Mouse (Mus musculus) lung, embryonic 16.5 days (tissue): Measurements from ENCODE around the gene Cav1. TPM values are rescaled to one million over a fixed set of nuclear protein-coding genes. Genes with fewer than 3 reads are reported as not detected.

Experiments
- ATAC-seq: fragments of 200-750 bp; cut with Nextera tagmentation; 2 replicates; pipeline ENCODE4 v1.8.0; 2017; ENCODE audit warnings: low read depth, mild to moderate bottlenecking, moderate library complexity
- H3K27ac ChIP-seq: fragments of 300-500 bp; sonication (generic); 2 replicates; pipeline ENCODE4 v1.5.1; 2014; ENCODE audit warnings: mild to moderate bottlenecking, control low read depth, low read length
- H3K27me3 ChIP-seq: fragments of 300-500 bp; sonication (generic); 2 replicates; pipeline ENCODE4 v1.6.1; 2014; ENCODE audit warnings: low read depth, low read length, mixed read lengths; ENCODE audit not compliant: control insufficient read depth, insufficient read depth
- H3K36me3 ChIP-seq: fragments of 300-500 bp; sonication (generic); 2 replicates; pipeline ENCODE4 v1.6.1; 2014; ENCODE audit warnings: low read length; ENCODE audit not compliant: control insufficient read depth, insufficient read depth
- H3K4me1 ChIP-seq: fragments of 300-500 bp; sonication (generic); replicated peaks from 2 replicates; pipeline ENCODE4 v1.6.1; 2014; ENCODE audit warnings: low read length, mixed read lengths; ENCODE audit not compliant: control insufficient read depth, insufficient read depth
- H3K4me2 ChIP-seq: fragments of 300-500 bp; sonication (generic); 2 replicates; pipeline ENCODE4 v1.6.1; 2014; ENCODE audit warnings: low read depth, low read length, control low read depth
- H3K4me3 ChIP-seq: fragments of 300-500 bp; sonication (generic); 2 replicates; pipeline ENCODE4 v1.5.1; 2014; ENCODE audit warnings: mild to moderate bottlenecking, low read length, control low read depth
- H3K9ac ChIP-seq: fragments of 300-500 bp; sonication (generic); 2 replicates; pipeline ENCODE4 v1.6.1; 2014; ENCODE audit warnings: low read length, control low read depth
- H3K9me3 ChIP-seq: fragments of 300-500 bp; sonication (generic); 2 replicates; pipeline ENCODE4 v1.6.1; 2016; ENCODE audit warnings: low read length; ENCODE audit not compliant: control insufficient read depth
- WGBS: fragments of 180-500 bp; shearing (Covaris S2); extraction: QIAGEN DNeasy Blood & Tissue Kit; methylation state at CpG from one replicate; pipeline ENCODE4 v1.1.7; 2014; 5-methylcytosine and 5-hydroxymethylcytosine counted together
- polyA plus RNA-seq: library from polyadenylated mRNA; unstranded; fragments of >200 nt; fragmentation: Nextera tagmentation; extraction: Ambion mirVana; gene quantifications from 2 replicates; pipeline ENCODE4 v1.2.1, GENCODE M21; 2015

Cav1 gene
- polyA plus RNA-seq, 1 experiment from 2014 or later: 664 TPM

DNA sequence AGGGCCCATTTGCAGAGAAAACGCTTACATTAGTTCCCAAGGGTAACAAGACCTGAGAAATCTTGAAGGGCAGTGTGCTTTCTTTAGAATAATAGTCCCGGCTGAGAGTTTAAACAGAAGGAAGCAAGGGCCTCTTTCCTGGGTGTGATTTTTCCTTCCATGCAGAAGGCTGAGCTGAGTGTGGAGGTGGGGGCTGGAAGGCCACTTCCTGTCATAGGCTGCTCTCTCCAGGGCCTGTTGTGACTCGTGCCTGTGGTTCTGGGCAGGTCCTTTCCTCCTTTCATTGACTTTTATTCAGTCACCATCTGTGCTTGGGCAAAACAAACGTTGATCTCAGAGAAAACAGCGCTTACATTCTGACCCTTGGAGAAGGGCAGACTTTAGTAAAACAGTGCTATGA is 24.0 kb upstream of the Cav1 start:
- no peaks in the 10 kb centered on the region for H3K9me3 ChIP-seq
- H3K4me2 ChIP-seq: peak overlapping the region; percentile 72
- peaks cover 2% of the 10 kb centered on the region; the same call in 1 of the 2 replicates for H3K36me3 ChIP-seq
- ATAC-seq: peak; percentile 45
- H3K9ac ChIP-seq: peak overlapping the region; percentile 79
- WGBS: 14% methylated on average over 5 of the region's 5 CpGs
- H3K27me3 ChIP-seq: no peaks in the 10 kb centered on the region
- peak overlapping the region; percentile 94 for H3K27ac ChIP-seq
- H3K4me3 ChIP-seq: peak overlapping the region; percentile 62
- H3K4me1 ChIP-seq: peaks cover 24% of the 10 kb centered on the region

DNA sequence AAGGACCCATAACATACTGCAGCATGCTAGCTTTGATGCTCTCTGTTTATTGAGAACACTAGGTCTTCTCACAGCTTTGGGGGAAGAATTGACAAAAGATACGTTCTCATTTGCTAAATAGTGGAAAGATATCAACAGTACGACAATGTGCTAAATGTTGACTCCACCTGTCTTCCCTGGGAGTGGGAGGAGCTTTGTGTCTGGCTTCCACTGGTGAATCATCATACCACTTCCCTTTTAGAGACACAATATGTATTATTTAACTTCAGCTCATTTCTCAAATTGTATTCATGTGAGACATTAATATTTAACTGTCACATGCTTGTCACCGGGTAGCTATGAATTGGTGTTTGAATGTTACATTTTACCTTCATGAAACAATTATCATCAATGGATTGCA is 22.3 kb upstream of the Cav1 start:
- H3K9ac ChIP-seq: no peak overlapping the region
- peaks cover 24% of the 10 kb centered on the region for H3K4me1 ChIP-seq
- no peak overlapping the region for H3K27ac ChIP-seq
- H3K27me3 ChIP-seq: no peaks in the 10 kb centered on the region
- no peaks in the 10 kb centered on the region for H3K9me3 ChIP-seq
- H3K4me2 ChIP-seq: 0 out of 2 replicates have a peak overlapping the region, but pooled peaks have one; percentile 8
- 55% methylated on average over 3 of the region's 3 CpGs for WGBS
- no peak overlapping the region for H3K4me3 ChIP-seq
- peaks cover 2% of the 10 kb centered on the region; the same call in 1 of the 2 replicates for H3K36me3 ChIP-seq
- ATAC-seq: no peak

DNA sequence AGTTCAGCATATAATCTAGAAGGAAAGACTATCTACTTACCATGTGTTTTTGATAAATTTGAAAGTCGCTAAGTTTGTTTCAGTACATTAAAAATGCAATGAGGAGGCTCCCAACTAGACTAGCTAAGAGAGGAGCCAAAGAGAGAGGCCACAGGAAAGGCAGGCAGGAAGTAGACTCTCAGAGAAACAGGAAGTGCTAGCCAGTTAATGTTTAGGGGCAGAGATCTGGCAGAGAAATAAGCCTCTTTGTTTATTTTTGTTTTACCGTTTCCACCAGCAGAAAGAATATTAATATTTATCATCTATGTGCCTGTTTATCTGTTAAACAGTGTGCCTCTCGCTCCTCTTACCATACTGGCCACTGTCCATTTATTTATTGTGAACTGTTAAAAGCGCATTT is 19.8 kb upstream of the Cav1 start:
- Histone ChIP-seq H3K4me2 (no peak overlapping the region), H3K36me3 (peaks cover 2% of the 10 kb centered on the region; the same call in 1 of the 2 replicates), H3K27ac (peak overlapping the region; percentile 23; the same call in 1 of the 2 replicates), H3K9ac (no peak overlapping the region), H3K4me3 (no peak overlapping the region), H3K27me3 (no peaks in the 10 kb centered on the region), H3K4me1 (peaks cover 19% of the 10 kb centered on the region), H3K9me3 (no peaks in the 10 kb centered on the region)
- WGBS: 40% methylated on average over 4 of the region's 4 CpGs
- peak; percentile 46; the same call in 1 of the 2 replicates for ATAC-seq

GRCm38 (mm10) chr6:17295116-17295515 is 11.0 kb upstream of the Cav1 start:
- Histone ChIP-seq H3K9me3 (no peaks in the 10 kb centered on the region), H3K27ac (no peak overlapping the region), H3K4me1 (no peaks in the 10 kb centered on the region), H3K36me3 (no peaks in the 10 kb centered on the region), H3K27me3 (no peaks in the 10 kb centered on the region), H3K9ac (no peak overlapping the region), H3K4me3 (no peak overlapping the region), H3K4me2 (no peak overlapping the region)
- 82% methylated on average over 5 of the region's 5 CpGs for WGBS
- ATAC-seq: no peak

DNA sequence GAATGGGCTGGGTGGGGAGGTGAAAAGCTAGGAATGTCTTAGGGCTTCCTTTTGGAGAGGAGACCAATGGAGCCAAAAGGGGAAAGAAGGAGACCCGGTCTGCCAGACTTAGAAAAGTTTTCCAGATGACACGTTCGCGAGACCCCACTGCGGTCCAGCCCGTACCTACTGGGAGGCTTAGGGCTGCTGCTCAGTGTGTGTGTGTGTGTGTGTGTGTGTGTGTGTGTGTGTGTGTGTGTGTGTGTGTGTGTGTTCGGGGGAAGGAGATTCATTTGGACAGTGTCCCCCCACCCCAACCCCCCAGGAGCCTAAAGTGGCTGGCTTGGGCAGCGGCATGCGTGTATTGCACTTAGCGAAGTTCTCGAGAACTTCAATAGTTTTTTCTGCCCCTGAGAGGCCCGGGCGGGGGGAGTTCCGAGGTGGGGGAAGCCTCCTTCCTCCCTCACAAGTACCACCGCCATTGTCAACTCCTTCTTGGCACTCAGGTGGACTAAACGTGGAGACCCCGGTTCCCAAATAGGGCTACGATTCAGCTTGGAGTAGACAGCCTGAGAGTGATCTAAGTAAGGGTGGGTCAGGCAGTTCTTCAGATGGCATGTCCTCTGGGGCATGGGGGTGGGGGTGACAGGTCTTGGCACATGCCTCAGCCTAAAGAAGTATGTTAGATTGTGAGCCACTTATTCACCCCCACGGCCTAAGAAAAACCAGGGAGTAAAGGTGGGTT is 629 bp downstream of the Cav1 start:
- Histone ChIP-seq H3K4me1 (peaks cover 8% of the 10 kb centered on the region; the same call in 1 of the 2 replicates), H3K9ac (peak overlapping the region; percentile 72), H3K4me3 (peak overlapping the region; percentile 60), H3K4me2 (peak overlapping the region; percentile 89), H3K9me3 (no peaks in the 10 kb centered on the region), H3K36me3 (no peaks in the 10 kb centered on the region), H3K27me3 (no peaks in the 10 kb centered on the region), H3K27ac (peak overlapping the region; percentile 93)
- ATAC-seq: peak; percentile 44
- WGBS: 0% methylated on average over 18 of the region's 19 CpGs

DNA sequence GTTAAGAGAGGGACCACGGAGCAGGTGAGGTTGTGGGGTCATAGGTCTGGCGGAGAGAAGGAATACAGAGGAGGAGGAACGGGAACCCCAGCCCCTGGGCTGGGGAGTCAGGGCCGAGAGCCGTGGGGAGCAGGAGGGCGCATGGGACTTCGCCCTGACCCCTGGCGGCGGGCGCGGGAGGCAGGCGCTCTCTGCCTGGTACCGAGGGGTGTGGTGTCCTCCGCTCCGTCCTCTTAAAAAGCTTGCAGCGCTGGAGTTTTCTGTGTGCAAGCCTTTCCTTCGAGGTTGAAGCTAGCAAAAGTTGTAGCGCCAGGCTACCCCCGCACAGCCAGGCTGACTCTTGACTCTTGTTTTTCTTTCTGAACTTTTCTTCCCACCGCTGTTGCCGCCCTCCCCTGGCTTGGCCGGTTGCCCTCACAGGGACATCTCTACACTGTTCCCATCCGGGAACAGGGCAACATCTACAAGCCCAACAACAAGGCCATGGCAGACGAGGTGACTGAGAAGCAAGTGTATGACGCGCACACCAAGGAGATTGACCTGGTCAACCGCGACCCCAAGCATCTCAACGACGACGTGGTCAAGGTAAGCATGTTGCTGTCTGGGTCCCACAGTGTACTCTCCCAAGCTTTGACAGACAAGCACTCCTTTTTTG is 1.5 kb downstream of the Cav1 start:
- peaks cover 8% of the 10 kb centered on the region; the same call in 1 of the 2 replicates for H3K4me1 ChIP-seq
- H3K9ac ChIP-seq: peak overlapping the region; percentile 72
- H3K4me3 ChIP-seq: peak overlapping the region; percentile 60
- no peaks in the 10 kb centered on the region for H3K27me3 ChIP-seq
- no peaks in the 10 kb centered on the region for H3K9me3 ChIP-seq
- H3K36me3 ChIP-seq: no peaks in the 10 kb centered on the region
- WGBS: 2% methylated on average over 31 of the region's 31 CpGs
- ATAC-seq: peak; percentile 86
- peak overlapping the region; percentile 89 for H3K4me2 ChIP-seq
- H3K27ac ChIP-seq: peak overlapping the region; percentile 93

GRCm38 (mm10) chr6:17308661-17309060 is 2.5 kb downstream of the Cav1 start:
- WGBS: 30% methylated on average over 2 of the region's 2 CpGs
- H3K27ac ChIP-seq: peak overlapping the region; percentile 46; the same call in 1 of the 2 replicates
- H3K36me3 ChIP-seq: no peaks in the 10 kb centered on the region

DNA sequence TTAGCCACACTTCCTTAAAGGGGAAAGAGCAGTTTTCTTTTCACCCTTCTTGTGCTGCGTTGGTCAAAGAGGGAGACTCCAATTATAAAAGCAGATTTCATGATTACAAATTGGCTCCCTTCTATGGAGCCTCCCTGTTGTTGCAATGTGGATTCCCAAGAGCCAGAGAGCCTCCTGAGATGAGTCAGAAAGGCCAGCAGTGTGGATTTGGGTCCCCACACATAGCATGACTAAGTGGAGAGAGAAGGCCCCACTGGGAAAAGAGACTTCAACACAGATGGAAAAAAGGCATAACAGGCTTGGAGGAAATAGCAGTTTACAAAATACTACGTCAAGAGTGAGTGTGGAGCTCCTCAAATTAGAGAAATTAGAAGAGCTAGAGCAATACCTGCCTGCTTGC is 3.1 kb downstream of the Cav1 start:
- H3K9ac ChIP-seq: peak overlapping the region; percentile 23
- ATAC-seq: no peak
- no peaks in the 10 kb centered on the region for H3K36me3 ChIP-seq
- no peaks in the 10 kb centered on the region for H3K27me3 ChIP-seq
- WGBS: 65% methylated on average over 2 of the region's 2 CpGs
- peaks cover 11% of the 10 kb centered on the region; the same call in 1 of the 2 replicates for H3K4me1 ChIP-seq
- peak overlapping the region; percentile 89 for H3K4me2 ChIP-seq
- no peak overlapping the region for H3K27ac ChIP-seq
- H3K9me3 ChIP-seq: no peaks in the 10 kb centered on the region
- H3K4me3 ChIP-seq: peak overlapping the region; percentile 60

More at GRCm38 (mm10) chr6:17308661-17309060, 2.5 kb downstream of the Cav1 start:
- H3K4me3 ChIP-seq: peak overlapping the region; percentile 60
- peak overlapping the region; percentile 89 for H3K4me2 ChIP-seq
- peaks cover 8% of the 10 kb centered on the region; the same call in 1 of the 2 replicates for H3K4me1 ChIP-seq
- H3K9me3 ChIP-seq: no peaks in the 10 kb centered on the region
- no peak for ATAC-seq
- no peaks in the 10 kb centered on the region for H3K27me3 ChIP-seq
- H3K9ac ChIP-seq: peak overlapping the region; percentile 72

- no peak overlapping the region for H3K4me2 ChIP-seq
- no peak overlapping the region for H3K27ac ChIP-seq
- no peak overlapping the region for H3K9ac ChIP-seq
- no peaks in the 10 kb centered on the region for H3K27me3 ChIP-seq
- no peaks in the 10 kb centered on the region for H3K9me3 ChIP-seq
- ATAC-seq: no peak
- no peak overlapping the region for H3K4me3 ChIP-seq
- no peaks in the 10 kb centered on the region for H3K36me3 ChIP-seq
- WGBS: 66% methylated on average over 2 of the region's 2 CpGs
- H3K4me1 ChIP-seq: peaks cover 22% of the 10 kb centered on the region
Measured at GRCm38 (mm10) chr6:17314241-17314640, 8.1 kb downstream of the Cav1 start.
